ENCODE assay signal across 8 mouse cellular contexts in the genomic region with DNA sequence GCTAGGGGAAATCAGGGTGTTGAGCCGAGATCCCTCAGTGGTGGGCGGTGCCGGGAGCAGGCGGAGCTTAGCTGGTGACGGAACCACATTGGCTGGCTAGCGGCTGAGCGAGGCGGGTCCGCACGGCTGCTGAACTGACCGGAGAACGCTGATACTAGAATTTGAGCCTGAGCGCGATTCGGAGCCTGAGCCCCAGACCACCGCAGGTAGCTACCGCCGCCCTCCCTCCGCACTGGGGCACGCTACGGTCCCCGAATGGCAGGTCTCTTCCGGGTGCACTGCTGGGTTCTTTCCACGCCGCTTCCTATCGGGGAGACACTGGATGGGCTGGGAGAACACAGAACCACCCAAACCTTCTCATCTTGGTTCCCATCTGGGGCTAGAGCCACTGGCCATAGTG. TPM values are rescaled to one million over a fixed set of nuclear protein-coding genes. Genes with fewer than 3 reads are reported as not detected.
DNase-seq lines count a peak whose midpoint lies in the region.

Aldh1b1 (plus strand) TSS at position 59 of the 400 bp plus-strand sequence.

- intact Hi-C loops in left cerebral cortex, postnatal 4 days (cut with DNase I): no loop called here

- peak; percentile 67 for DNase-seq in adrenal gland, adult 18-20 months (ENCODE audit: low spot score in 2 of 2)
- peak; percentile 76 for DNase-seq in embryo, embryonic 9.5 days (ENCODE audit: extremely low spot score)
- peak; percentile 75 to 80 for DNase-seq in heart, adult 18-20 months
- DNase-seq in kidney, adult 11 months: peak; percentile 62
- peak; percentile 76 for DNase-seq in left cerebral cortex, postnatal 4 days
- peak; percentile 68 for DNase-seq in mesoderm, embryonic 11.5 days (ENCODE audit: low read depth, low spot score)
- DNase-seq in right cerebral cortex, postnatal 36 days (ENCODE audit: low spot score in 2 of 2): peak; percentile 52 to 61
- peak; percentile 67 for DNase-seq in urinary bladder, postnatal 25 days (ENCODE audit: low spot score)

RNA-seq across cellular contexts. Expression of gene Aldh1b1, which starts in this region (rescaled TPM):
- total RNA-seq in adrenal gland, adult 18-20 months (2021): 10 to 100 TPM; 15.3 to 31.9 TPM
- 10 to 100 TPM; 12.6 to 14.6 TPM for total RNA-seq in heart, adult 18-20 months (2021)
- 10 to 100 TPM; 27.9 to 28.0 TPM for total RNA-seq in left cerebral cortex, postnatal 4 days (2021)

Comparison
In these comparisons a context has a peak if more than half of its experiments do, and no peak if none do; other contexts are left out.
1. Peak in every context shown above with its lines: DNase-seq.